Mouse (Mus musculus) c-Kit-positive CD71-positive TER-119-negative erythroid progenitor cells, embryonic 14.5 days (primary cell): ENCODE data around the gene B3galt4.
"Not testable (repeated sequence)": the region's sequence is repeated elsewhere in the genome, so short reads cannot be mapped to it uniquely, and the experiment has no call there.

ENCODE experiments used
- DNase-seq: peaks from one replicate; pipeline ENCODE4 v3.0.0-alpha.2; 2013; ENCODE audit warnings: low read depth

B3galt4 gene

DNA sequence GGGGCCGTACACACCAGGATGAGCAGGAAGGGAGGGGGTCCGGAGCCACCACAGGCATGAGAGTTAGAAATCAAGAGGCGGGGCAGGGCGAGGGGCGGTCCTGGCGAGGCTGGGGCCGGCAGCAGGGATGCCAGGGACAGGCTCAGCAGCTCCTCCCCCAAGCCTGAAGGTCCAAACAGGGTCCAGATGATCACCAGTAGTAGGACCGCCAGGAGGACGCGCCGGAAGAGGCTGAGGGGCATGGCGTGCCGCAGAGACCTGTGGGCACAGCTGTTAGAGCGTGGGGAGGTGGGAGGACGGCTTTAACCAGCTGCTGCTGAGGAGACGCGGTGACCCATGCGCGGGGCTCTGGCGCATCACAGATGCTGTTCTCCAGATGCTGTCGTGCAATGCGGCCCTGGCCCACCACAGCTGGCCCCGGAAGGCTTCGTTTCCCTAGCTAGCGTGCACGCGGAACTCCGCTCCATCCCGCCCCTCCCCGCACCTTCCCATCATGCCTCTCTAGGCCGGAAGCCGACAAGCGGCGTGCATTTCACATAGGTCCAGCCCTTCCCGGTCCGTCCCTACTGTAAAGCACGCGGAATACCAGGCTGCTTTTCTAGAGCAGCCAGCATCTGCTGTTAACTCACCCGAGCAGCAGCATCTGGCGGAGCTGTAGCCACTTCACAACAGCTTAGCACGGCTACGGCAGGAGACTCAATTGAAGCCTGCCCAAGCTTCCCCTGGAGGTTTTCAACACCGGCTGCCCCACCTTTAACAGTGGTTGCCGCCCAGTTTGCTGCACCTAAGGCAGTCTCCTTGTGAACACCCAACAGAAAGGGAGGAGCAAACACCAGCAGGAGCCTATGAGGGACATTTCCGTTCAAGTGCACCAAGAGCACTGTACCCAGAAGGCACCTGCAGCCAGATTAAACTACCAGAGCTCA is at the start of gene B3galt4:
B3galt4 (minus strand) TSS at position 468 of the 926 bp plus-strand sequence.
- peak; percentile 89 for DNase-seq

DNA sequence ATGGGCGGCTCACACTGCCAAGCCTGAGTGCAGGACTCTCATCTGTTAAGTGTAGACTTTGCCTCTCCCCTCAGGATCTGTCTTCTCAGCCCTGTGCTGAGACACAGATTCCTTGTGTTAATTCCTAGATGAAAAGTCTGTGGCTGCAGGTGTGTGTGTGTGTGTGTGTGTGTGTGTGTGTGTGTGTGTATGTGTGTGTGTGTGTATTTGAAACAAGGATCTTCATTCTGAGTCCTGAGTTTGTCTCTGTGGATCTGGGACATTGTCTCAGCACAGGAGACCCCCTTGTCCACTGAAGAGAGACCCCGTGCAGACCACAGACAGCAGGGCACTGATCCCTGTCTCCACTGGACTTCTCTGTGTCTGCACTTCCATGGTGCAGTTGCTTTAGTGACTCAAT is 49.5 kb upstream of the B3galt4 start:
- not testable (repeated sequence) for DNase-seq

DNA sequence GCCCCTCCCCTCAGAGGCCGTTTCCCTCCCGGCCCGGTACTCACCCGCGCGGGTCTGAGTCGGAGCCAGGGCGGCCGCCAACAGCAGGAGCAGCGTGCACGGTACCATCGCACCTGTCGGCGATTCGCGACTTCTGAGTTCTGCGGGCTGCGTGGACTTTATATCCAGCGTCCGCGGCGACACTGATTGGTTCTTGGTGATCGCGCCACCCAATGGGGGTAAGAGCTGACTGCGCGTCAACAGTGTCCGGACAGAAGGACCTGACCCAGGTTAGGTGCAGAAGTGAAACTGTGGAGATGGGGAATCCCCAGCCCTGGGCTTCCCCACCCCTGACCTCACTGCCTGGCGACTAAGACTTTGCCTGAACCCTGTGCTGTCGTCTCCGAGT is 48.9 kb upstream of the B3galt4 start, which contains the start of gene H2-K1:
H2-K1 (minus strand) TSS at position 198 of the 388 bp plus-strand sequence.
- peak; percentile 71 for DNase-seq

DNA sequence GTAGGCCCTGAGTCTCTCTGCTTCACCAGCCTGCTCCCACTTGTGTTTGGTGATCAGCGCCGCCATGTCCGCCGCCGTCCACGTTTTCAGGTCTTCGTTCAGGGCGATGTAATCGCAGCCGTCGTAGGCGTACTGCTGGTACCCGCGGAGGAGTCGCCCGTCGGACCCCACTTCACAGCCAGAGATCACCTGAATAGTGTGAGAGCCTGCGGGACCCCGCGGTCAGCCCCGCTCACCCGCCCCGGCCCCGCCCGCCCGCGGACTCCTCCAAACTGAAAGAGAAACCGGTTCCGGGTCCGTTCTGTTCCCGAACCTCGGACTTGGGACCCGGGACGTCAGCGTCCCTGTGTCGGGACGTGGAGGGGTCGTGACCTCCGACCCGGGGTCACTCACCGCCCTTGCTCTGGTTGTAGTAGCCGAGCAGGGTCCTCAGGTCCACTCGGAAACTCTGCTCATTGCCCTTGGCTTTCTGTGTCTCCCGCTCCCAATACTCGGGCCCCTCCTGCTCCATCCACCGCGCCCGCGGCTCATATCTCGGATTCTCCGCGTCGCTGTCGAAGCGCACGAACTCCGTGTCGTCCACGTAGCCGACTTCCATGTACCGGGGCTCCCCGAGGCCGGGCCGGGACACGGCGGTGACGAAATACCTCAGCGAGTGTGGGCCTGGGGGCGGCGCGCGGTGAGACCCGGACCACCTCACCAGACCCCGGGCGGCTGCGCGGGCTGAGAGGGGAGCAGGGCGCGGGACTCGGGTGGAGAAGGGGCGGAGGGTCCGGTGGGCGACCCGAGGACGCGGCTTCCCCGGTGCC is 48.3 kb upstream of the B3galt4 start:
- DNase-seq: no peak

DNA sequence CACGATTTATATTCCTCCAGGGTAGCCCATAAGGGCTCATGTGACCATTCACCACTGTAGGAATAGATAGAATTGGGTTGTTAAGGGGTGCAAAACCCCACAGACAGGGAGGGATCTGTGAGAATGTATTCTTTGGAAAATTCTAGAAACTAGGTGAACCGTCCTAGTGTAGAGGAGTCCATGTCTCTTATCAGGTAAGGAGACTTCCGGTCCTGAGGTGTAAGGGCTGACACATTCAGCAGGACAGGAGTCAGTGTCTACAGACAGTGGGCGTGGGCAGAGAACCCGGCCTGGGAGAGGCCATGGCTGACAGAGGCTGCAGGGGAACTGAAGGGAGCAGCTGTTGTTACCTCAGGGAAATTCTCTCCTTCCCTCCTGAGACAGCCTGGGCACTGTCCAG is 47.4 kb upstream of the B3galt4 start:
- DNase-seq: not testable (repeated sequence)

DNA sequence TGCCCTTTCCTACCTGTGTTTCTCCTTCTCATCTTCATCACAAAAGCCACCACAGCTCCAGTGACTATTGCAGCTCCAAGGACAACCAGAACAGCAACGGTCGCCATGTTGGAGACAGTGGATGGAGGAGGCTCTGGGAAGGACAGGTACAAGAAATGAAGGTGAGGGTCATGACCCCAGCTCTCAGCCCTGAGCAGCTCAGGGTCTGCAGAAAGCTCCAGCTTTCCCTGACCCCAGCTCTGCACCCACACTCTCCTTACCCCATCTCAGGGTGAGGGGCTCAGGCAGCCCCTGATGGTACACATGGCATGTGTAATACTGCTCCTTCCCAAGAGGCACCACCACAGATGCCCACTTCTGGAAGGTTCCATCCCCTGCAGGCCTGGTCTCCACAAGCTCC is 45.7 kb upstream of the B3galt4 start:
- not testable (repeated sequence) for DNase-seq

DNA sequence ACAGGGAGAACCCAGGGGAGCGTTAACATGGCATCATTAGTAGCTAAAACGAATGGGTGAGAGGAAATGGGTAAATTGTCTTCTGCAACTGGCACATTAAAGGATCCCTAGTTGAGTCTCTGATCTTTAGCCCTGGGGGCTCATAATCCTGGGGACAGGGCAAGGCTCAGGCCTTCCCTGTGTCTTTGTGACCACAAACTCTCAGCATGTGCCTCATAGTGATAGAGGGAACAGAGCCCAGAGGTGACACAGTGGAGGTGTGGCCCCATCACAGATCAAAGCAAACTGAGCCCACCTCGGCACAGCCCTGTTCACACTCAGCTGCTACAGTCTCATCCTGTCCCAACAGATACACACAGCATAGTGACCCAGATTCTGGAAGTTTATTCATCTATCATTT is 44.4 kb upstream of the B3galt4 start:
- no peak for DNase-seq

DNA sequence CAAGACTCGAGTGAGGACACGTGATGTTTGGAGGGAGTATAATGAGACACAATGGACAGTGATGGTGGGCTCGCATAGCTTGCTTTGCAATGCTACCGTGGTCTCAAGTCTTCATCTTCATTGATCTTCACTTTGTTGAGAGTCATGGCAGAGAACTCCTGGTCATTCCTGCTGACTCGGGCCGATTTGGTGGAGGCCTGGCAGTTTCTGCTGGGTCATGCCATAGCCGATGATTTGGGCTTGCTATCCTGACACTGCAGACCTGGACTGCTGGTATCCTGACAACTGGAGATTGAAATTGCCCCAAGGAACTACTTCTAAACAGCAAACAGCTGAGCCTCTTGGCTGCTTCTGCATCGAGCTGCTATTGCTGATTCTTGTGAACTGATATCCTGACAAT is 43.7 kb upstream of the B3galt4 start:
- DNase-seq: no peak

DNA sequence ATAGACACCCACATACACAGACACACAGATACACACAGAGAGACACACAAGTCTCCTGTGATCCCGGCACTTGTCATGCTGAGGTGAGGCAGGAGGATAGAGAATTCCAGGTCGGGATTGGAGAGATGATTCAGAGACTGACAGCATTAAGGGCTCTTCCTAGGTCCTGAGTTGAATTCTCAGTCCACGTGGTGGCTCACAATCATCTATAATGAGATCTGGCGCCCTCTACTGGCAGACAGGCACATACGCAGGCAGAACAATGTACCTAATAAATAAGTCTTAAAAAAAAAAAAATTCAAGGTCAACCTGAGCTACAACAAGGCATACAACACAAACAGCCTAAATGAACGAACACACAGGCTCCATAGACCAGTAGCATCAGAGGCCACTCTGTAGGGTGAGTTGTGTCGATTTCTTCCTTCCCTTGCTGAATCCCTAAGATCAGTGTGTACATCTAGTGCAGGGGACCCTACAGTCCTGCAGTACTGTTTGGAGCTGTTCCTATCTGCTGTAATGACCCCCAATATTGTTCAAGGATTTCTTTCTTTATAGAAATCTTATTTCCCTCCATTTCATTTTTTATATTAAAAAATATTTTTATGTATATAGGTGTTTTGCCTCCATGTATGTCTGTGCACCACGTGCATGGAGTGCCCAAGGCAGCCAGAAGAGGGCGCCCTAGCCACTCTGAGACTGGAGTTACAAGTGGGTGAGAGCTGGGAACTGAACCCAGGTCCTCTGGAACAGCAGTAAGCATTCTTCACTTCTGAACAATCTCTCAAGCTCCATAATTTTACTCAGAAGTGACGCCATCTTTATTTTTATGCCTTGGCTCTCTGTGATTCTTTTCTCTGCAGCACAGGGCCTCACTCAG is 40.7 kb upstream of the B3galt4 start:
- DNase-seq: peak; percentile 79

DNA sequence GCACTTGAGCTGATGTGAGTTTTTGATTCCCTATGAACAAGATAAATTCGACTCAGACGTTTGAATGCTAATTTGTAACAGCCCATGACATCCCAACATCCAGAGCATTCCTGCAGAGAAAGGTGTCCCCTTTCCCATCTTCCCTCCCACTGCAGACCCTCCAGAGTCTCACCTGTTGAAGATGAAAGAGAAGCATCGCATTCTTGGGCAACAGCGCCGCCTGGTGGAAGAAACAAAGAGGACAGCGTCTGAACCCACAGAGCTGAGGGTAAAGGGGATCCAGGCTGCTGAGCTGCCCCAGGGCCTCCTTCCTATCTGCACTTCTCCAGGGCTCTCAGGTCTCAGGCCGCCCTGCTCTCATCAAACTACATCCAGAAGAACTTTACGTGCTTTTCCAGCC is 30.8 kb upstream of the B3galt4 start:
- DNase-seq: not testable (repeated sequence)

DNA sequence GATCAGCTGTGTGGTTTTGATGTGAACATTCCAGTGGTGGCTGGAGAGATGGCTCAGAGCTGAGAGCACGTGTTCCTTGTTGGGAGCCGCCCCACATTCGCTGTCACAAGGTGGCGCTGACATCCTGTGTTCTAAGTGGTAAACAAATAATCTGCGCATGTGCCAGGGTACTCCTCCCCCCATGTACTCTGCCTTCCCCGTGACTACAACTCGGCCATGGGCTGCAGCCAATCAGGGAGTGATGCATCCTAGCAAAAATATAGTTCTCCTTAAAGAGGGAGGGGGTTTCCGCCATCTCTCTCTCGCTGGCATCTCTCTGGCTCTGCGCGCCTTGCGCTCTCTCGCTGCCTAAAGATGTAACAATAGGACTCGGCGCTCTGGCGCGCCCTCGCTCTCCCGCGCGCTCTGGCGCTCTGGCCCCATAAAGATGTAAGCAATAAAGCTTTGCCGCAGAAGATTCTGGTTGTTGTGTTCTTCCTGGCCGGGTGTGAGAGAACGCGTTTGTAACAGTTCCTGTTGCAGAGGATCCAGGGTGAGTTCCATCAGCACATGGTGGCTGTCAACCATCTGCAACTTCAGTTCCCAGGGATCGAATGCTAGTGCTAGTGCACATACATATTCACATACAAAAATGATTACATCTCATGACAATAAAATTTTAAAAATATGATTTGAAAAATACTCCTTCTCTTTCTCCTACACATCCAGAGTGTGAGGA is 30.1 kb upstream of the B3galt4 start:
- DNase-seq: not testable (repeated sequence)

DNA sequence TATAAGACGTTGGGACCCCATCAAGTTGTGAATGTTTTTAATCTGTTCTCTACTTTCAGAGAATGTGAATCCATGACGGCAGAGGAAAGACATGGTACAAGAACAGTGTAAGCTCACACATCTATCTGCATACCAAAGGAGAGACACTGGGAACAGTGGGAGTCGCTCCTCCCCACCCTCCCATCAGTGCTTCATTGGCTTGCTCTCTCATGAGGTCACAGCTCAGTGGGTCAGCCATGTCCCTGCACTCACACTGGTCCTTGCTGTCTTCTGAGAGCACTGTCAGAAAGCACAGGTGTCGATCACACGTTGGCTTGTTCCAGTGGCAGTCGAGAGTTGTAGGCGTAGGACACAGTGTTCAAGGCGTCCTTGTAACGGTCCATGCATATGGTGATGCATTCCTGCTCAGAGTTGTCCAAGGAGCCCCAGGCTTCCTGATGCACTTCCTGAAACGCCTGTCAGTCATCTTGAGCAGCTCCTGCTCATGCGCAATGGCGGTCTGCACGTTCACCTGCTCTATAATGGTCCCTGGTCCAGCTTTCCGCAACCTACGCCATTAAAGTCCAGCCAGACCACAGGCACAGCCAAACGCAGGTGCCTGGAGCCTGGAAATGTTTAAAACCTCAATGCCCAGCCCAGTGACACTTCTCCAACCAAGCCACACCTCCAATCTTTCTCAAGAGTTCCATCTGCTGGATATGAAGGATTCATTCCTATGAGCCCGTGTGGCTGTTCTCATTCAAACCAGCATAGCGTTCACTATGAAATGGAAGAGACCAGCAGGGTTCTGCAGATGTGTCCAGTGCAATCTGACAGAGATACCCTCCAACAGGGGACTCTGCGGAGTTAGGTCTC is 29.1 kb upstream of the B3galt4 start:
- DNase-seq: no peak

DNA sequence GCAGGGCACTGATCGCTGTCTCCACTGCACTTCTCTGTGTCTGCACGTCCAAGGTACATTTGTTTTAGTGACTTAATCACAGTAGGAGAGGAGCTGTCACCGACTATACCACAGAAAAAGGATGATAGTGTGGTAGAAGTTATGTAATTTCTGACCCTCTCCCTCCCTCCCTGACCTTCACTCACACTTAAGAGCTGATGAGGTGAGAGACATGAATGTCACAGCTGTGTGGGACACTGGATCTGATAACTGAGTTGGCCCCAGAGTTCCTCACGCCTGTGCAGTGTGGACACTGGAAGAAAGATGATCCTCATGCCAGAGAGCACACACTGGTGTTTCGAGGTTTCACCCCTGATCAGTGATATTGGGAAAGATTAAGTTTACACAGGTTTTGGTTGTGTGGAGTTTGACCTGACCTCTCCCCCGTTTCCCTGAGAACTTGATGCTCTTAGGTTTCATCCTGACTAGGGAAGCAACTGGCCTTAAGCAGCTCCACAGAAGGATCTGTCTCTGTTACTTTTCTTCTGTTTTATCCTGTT is 28.3 kb upstream of the B3galt4 start:
- DNase-seq: no peak

DNA sequence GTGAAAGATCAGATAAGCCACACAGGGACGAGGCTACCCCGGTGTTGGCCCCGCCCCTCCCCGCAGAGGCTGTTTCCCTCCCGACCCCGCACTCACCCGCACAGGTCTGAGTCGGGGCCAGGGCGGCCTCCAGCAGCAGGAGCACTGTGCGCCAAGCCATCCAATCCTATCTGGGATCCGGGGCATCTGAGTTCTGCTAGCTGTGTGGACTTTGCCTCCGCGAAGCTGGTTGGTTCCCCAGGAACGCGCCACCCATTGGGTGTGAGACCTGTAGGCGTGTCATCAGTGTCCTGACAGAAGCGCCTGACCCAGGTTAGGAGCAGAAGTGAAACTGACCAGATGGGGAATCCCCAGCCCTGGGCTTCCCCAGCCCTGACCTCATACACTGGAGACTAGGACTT is 27.3 kb upstream of the B3galt4 start:
- no peak for DNase-seq

DNA sequence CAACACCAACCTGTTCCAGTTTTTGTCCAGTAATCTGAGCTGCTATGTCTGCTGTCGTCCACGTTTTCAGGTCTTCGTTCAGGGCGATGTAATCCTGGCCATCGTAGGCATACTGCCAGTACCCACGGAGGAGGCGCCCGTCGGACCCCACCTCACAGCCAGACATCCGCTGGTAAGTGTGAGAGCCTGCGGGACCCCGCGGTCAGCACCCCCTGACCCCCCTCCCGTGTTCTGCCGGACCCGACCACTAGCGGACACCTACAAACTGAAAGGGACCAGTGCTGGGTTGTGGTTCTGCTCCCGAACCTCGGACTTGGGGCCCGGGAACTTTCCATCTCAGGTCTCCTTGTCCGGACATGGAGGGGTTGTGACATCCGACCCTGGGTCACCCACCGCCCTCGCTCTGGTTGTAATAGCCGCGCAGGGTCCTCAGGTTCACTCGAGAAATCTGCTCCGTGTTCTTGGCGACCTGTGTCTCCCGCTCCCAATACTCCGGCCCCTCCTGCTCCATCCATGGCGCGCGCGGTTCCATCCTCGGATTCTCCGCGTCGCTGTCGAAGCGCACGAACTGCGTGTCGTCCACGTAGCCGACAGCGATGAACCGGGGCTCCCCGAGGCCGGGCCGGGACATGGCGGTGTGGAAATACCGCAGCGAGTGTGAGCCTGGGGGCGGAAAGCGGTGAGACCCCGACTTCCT is 26.7 kb upstream of the B3galt4 start:
- DNase-seq: no peak

DNA sequence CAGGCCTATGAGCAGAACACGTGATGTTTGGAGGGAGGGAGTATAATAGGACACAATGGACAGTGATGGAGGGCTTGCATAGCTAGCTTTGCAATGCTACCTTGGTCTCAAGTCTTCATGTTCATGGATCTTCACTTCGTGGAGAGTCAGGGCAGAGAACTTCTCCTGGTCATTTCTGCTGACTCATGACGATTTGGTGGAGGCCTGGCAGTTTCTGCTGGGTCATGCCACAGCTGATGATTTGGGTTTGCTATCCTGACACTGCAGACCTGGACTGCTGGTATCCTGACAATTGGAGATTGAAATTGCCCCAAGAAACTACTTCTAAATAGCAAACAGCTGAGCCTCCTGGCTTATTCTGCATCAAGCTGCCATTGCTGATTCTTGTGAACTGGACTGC is 22.3 kb upstream of the B3galt4 start:
- DNase-seq: no peak

DNA sequence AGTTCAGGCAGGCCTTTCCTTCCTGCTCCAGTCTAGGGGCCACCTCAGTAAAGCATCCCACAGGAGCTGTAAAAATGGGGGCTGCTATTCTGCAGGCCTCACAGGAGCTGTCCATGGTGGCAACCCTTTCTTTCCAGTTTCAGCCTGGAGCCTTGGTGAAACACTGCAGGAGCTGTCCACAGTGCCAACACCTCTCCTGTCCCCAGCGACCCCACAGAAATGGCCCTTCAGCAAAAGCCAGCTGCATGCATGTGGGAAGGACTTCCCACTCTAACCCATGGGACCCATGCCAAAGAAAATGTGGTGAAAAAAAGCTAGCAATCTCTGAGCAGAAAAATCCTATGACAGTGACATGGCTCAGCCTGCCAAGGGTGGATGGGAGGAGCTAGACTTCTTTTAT is 21.4 kb upstream of the B3galt4 start:
- DNase-seq: no peak

DNA sequence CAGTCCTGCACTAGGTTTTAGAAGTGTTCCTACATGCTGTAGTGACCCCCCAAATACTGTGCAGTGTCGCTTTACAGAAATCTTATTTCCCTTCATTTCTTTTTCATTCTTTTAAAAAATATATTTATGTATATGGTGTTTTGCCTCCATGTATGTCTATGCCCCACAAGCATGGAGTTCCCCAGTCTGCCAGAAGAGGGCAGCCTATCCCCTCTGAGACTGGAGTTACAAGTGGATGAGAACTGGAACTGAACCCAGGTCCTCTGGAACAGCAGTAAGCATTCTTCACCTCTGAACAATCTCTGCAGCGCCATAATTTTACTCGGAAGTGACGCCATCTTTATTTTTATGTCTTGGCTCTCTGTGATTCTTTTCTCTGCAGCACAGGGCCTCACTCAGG is 18.1 kb upstream of the B3galt4 start:
- no peak for DNase-seq

DNA sequence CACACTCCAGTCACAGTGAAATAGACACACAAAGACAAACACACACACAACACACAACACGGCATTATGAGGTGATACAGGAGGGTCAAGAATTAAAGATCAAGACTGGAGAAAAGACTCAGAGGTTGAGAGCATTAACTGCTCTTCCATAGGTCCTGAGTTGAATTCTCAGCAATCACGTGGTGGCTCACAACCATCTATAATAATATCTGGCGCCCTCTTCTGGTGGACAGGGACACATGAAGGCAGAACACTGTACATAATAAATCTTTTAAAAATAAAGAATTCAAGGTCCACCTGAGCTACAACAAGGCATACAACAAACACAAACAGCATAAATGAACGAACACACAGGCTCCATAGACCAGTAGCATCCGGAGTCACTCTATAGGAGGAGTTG is 17.6 kb upstream of the B3galt4 start:
- DNase-seq: no peak
